In genomic region chr17:35295796-35296195, GRCm38 (mm10) we compare ENCODE assay signal across 9 mouse cellular contexts. TPM values are rescaled to one million over a fixed set of nuclear protein-coding genes. Genes with fewer than 3 reads are reported as not detected.
DNase-seq lines count a peak whose midpoint lies in the region; ATAC-seq and TF ChIP-seq lines count a peak whose summit lies in the region.
"Not testable (repeated sequence)": the region's sequence is repeated elsewhere in the genome, so short reads cannot be mapped to it uniquely, and the experiment has no call there.
"Had no signal": no experiment of that assay in that cellular context is flagged by ENCODE, and none has a peak within 500 bp of the region (broad histone marks: within the 10 kb centered on the region; RNA-seq: fewer than 3 reads in every experiment).

No protein-coding gene starts in this region.

- not testable (repeated sequence) for H3K4me3 ChIP-seq in liver, embryonic 14.5 days (ENCODE audit: insufficient read depth in 1 of 2, low read depth in 2 of 2, low read length in 2 of 2); neural tube, embryonic 11.5 days (ENCODE audit: low read depth, low read length)

- H3K27me3 ChIP-seq in liver, embryonic 14.5 days (ENCODE audit: control insufficient read depth, insufficient read depth, low read length); neural tube, embryonic 11.5 days (ENCODE audit: control insufficient read depth, insufficient read depth, low read length): not testable (repeated sequence)

- not testable (repeated sequence) for TF ChIP-seq EP300 in liver, embryonic 14.5 days (IDR thresholded peaks at IDR 0.05; ENCODE audit: low read depth)

- not testable (repeated sequence) for ATAC-seq in liver, embryonic 14.5 days (ENCODE audit: insufficient read depth); neural tube, embryonic 11.5 days (ENCODE audit: insufficient read depth, low FRiP score, low TSS enrichment)

- not testable (repeated sequence) for H3K36me3 ChIP-seq in liver, embryonic 14.5 days (replicated peaks; ENCODE audit: control insufficient read depth, insufficient read depth, low read depth); neural tube, embryonic 11.5 days (ENCODE audit: control insufficient read depth, insufficient read depth, low read length)

- not testable (repeated sequence) for H3K9ac ChIP-seq in liver, embryonic 14.5 days (replicated peaks); neural tube, embryonic 11.5 days (ENCODE audit: low read length)

- H3K4me2 ChIP-seq in liver, embryonic 14.5 days (ENCODE audit: low read depth); neural tube, embryonic 11.5 days (ENCODE audit: low read depth): not testable (repeated sequence)

- H3K4me1 ChIP-seq in liver, embryonic 14.5 days (replicated peaks; ENCODE audit: control insufficient read depth in 2 of 2, insufficient read depth in 2 of 2, low read length in 1 of 2); neural tube, embryonic 11.5 days (ENCODE audit: control insufficient read depth, insufficient read depth, low read length): not testable (repeated sequence)

- DNase-seq in A20 (ENCODE audit: low read depth, low spot score): peak; percentile 70
- peak; percentile 40 for DNase-seq in adrenal gland, adult 2 months
- peak; percentile 35 for DNase-seq in embryo, embryonic 10 days (ENCODE audit: low spot score)
- peak; percentile 94 for DNase-seq in heart, adult 11 months
- peak; percentile 76 for DNase-seq in kidney, postnatal 10 days
- DNase-seq in liver, embryonic 14.5 days (ENCODE audit: low read depth in 3 of 3, low spot score in 3 of 3): not testable (repeated sequence)
- DNase-seq in neural tube, embryonic 11.5 days (ENCODE audit: low spot score): peak; percentile 38
- peak; percentile 84 for DNase-seq in testis, postnatal 10 days (ENCODE audit: low spot score)

- not testable (repeated sequence) for H3K9me3 ChIP-seq in liver, embryonic 14.5 days (ENCODE audit: control insufficient read depth, low read length); neural tube, embryonic 11.5 days (ENCODE audit: control insufficient read depth, low read length)

- WGBS in liver, embryonic 14.5 days (ENCODE audit: insufficient replicate concordance): 2% methylated on average over 5 of the region's 5 CpGs
- WGBS in neural tube, embryonic 11.5 days: 5% methylated on average over 5 of the region's 5 CpGs

- TF ChIP-seq CTCF in liver, embryonic 14.5 days (IDR thresholded peaks at IDR 0.05; ENCODE audit: low read depth): peak; percentile 86

- H3K27ac ChIP-seq in liver, embryonic 14.5 days; neural tube, embryonic 11.5 days (ENCODE audit: low read depth, low read length): not testable (repeated sequence)

RNA-seq across cellular contexts. Expression of gene H2-Q1, which starts 24.4 kb away (rescaled TPM):
- total RNA-seq in adrenal gland, adult 2 months (2021): 1 to 10 TPM in 1 of 2 experiments, under 1 TPM in 1; 0.98 to 3.6 TPM
- 0.04 TPM in 1 of 2 replicates, not detected in the other for polyA plus RNA-seq in adrenal gland, adult 2 months (2012; rRNA removed)
- 0.50 and 0.56 TPM in 2 replicates for polyA plus RNA-seq in liver, embryonic 14.5 days (2012; rRNA removed)
- 0.58 and 1.2 TPM in 2 replicates for polyA plus RNA-seq in liver, embryonic 14.5 days (2014; fragmentation: Nextera tagmentation; extraction: Ambion mirVana)
- polyA plus RNA-seq in neural tube, embryonic 11.5 days (2014; fragmentation: Nextera tagmentation; extraction: Ambion mirVana): not detected in 2 replicates
- polyA plus RNA-seq: embryonic facial prominence, embryonic 15.5 days had no signal

RNA-seq across cellular contexts. Expression of gene H2-D1, which starts 33.3 kb away (rescaled TPM):
- 100 to 1,000 TPM; 172 to 281 TPM for total RNA-seq in adrenal gland, adult 2 months (2021)
- 473 and 543 TPM in 2 replicates for polyA plus RNA-seq in adrenal gland, adult 2 months (2012; rRNA removed)
- polyA plus RNA-seq in liver, embryonic 14.5 days (2012; rRNA removed): 29.2 and 37.1 TPM in 2 replicates
- 55.6 and 57.2 TPM in 2 replicates for polyA plus RNA-seq in liver, embryonic 14.5 days (2014; fragmentation: Nextera tagmentation; extraction: Ambion mirVana)
- 47.9 and 56.5 TPM in 2 replicates for polyA plus RNA-seq in neural tube, embryonic 11.5 days (2014; fragmentation: Nextera tagmentation; extraction: Ambion mirVana)

RNA-seq across cellular contexts. Expression of gene H2-Q2, which starts 46.2 kb away (rescaled TPM):
- total RNA-seq in adrenal gland, adult 2 months (2021): 1 to 10 TPM in 1 of 2 experiments, under 1 TPM in 1; 0.61 to 2.5 TPM
- 0.27 TPM in 1 of 2 replicates, not detected in the other for polyA plus RNA-seq in adrenal gland, adult 2 months (2012; rRNA removed)
- polyA plus RNA-seq in liver, embryonic 14.5 days (2012; rRNA removed): 0.57 and 0.82 TPM in 2 replicates
- 1.8 and 1.9 TPM in 2 replicates for polyA plus RNA-seq in liver, embryonic 14.5 days (2014; fragmentation: Nextera tagmentation; extraction: Ambion mirVana)
- 1.3 TPM in 1 of 2 replicates, not detected in the other for polyA plus RNA-seq in neural tube, embryonic 11.5 days (2014; fragmentation: Nextera tagmentation; extraction: Ambion mirVana)

RNA-seq across cellular contexts. Expression of gene Ddx39b, which starts 54.2 kb away (rescaled TPM):
- total RNA-seq in adrenal gland, adult 2 months (2021): 100 to 1,000 TPM; 192 to 200 TPM
- 164 and 180 TPM in 2 replicates for polyA plus RNA-seq in adrenal gland, adult 2 months (2012; rRNA removed)
- polyA plus RNA-seq in liver, embryonic 14.5 days (2012; rRNA removed): 161 and 199 TPM in 2 replicates
- 127 and 143 TPM in 2 replicates for polyA plus RNA-seq in liver, embryonic 14.5 days (2014; fragmentation: Nextera tagmentation; extraction: Ambion mirVana)
- 634 and 672 TPM in 2 replicates for polyA plus RNA-seq in neural tube, embryonic 11.5 days (2014; fragmentation: Nextera tagmentation; extraction: Ambion mirVana)
